Mouse (Mus musculus) erythroblast, embryonic 14.5 days (primary cell): Measurements from ENCODE around the gene Lhfpl2. TPM values are rescaled to one million over a fixed set of nuclear protein-coding genes. Genes with fewer than 3 reads are reported as not detected.

Experiments used
- H3K27me3 ChIP-seq: 2 replicates; pipeline ENCODE4 v1.6.1; 2012; ENCODE audit warnings: inconsistent platforms; ENCODE audit not compliant: control insufficient read depth
- H3K36me3 ChIP-seq: 2 replicates; pipeline ENCODE4 v1.6.1; 2012; ENCODE audit warnings: mild to moderate bottlenecking, inconsistent platforms; ENCODE audit not compliant: control insufficient read depth
- H3K4me1 ChIP-seq: 2 replicates; pipeline ENCODE4 v1.6.1; 2012; ENCODE audit warnings: inconsistent platforms; ENCODE audit not compliant: control insufficient read depth
- H3K4me3 ChIP-seq: replicated peaks from 2 replicates; pipeline ENCODE3; 2012; ENCODE audit warnings: moderate library complexity, mild to moderate bottlenecking, inconsistent platforms
- H3K9me3 ChIP-seq: 2 replicates; pipeline ENCODE4 v1.6.1; 2012; ENCODE audit warnings: low read length, inconsistent platforms, mixed read lengths; ENCODE audit not compliant: control insufficient read depth
- GATA1 ChIP-seq: IDR thresholded peaks from 2 replicates; pipeline ENCODE4 v1.6.1; 2012; ENCODE audit warnings: low read length, inconsistent platforms, mixed read lengths
- TAL1 ChIP-seq: IDR thresholded peaks from 3 replicates; pipeline ENCODE4 v1.6.1; 2012; ENCODE audit warnings: low read length, inconsistent platforms, mixed read lengths
- polyA plus RNA-seq: library from polyadenylated mRNA; stranded (reverse); fragments of >175 nt; gene quantifications from 2 replicates; pipeline ENCODE4 v1.2.3, GENCODE M21; 2012

Gene Lhfpl2
- polyA plus RNA-seq, 1 experiment: not detected

GRCm38 (mm10) chr13:94075181-94075580, 17.6 kb downstream of the Lhfpl2 start:
- no peaks in the 10 kb centered on the region for H3K36me3 ChIP-seq
- no peak overlapping the region for H3K4me3 ChIP-seq
- no peaks in the 10 kb centered on the region for H3K9me3 ChIP-seq
- H3K4me1 ChIP-seq: no peaks in the 10 kb centered on the region
- no peak for TF ChIP-seq GATA1
- TF ChIP-seq TAL1: no peak
- H3K27me3 ChIP-seq: no peaks in the 10 kb centered on the region

GRCm38 (mm10) chr13:94077136-94078018, 19.8 kb downstream of the Lhfpl2 start:
- no peak overlapping the region for H3K4me3 ChIP-seq
- no peaks in the 10 kb centered on the region for H3K4me1 ChIP-seq
- no peaks in the 10 kb centered on the region; the same call in 1 of the 2 replicates for H3K9me3 ChIP-seq
- TF ChIP-seq TAL1: no peak
- TF ChIP-seq GATA1: no peak
- H3K36me3 ChIP-seq: no peaks in the 10 kb centered on the region
- H3K27me3 ChIP-seq: no peaks in the 10 kb centered on the region

- no peaks in the 10 kb centered on the region for H3K27me3 ChIP-seq
- no peak for TF ChIP-seq TAL1
- no peak for TF ChIP-seq GATA1
- H3K4me3 ChIP-seq: no peak overlapping the region
- H3K9me3 ChIP-seq: no peaks in the 10 kb centered on the region; the same call in 1 of the 2 replicates
- peaks cover 13% of the 10 kb centered on the region for H3K4me1 ChIP-seq
- no peaks in the 10 kb centered on the region for H3K36me3 ChIP-seq
Measured at GRCm38 (mm10) chr13:94083196-94083595, 25.6 kb downstream of the Lhfpl2 start.

DNA sequence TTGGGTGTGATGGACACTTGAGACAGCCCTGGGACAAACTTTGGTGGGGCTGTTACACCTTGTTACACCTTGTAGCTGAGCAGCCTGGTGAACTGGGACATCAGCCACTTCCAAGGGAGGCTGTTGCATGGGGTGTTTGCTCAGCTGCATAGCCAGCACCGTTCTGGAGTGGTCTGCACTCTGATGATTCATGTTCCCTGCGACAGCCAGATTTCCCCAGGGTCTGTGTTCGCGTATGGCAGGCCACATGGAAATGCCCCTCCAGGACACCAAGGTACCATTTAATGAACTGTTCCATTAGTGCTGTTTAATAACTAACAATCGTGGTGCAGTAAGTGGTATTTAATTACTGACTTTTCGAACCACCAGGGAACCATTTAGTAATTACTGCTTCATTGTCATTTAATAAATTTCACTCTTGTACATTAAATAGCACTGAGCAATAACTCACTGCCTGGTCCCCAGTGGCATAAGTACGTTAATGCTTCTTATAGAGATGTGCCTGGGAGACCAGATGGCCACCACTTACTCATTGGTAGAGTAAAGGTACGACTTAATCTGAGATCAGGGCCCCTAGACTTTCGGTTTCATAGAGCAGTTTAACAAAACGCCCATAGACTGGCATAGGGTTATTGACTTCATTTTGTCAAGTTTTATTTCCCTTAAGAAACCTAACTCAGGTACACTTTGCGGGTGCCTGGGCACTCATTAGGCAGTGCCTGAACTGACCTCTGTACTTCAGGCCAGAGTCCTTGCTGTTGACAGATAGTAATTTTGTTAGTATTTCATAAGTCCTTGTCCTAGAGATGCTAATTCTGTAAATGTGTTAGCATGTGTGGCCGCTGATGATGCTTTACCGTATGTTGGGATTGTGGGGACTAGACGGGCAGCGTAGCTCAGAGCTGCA, 26.9 kb downstream of the Lhfpl2 start:
- no peaks in the 10 kb centered on the region for H3K36me3 ChIP-seq
- H3K4me3 ChIP-seq: no peak overlapping the region
- H3K27me3 ChIP-seq: no peaks in the 10 kb centered on the region
- TF ChIP-seq TAL1 (no peak), GATA1 (no peak)
- H3K4me1 ChIP-seq: peaks cover 13% of the 10 kb centered on the region
- H3K9me3 ChIP-seq: no peaks in the 10 kb centered on the region; the same call in 1 of the 2 replicates

DNA sequence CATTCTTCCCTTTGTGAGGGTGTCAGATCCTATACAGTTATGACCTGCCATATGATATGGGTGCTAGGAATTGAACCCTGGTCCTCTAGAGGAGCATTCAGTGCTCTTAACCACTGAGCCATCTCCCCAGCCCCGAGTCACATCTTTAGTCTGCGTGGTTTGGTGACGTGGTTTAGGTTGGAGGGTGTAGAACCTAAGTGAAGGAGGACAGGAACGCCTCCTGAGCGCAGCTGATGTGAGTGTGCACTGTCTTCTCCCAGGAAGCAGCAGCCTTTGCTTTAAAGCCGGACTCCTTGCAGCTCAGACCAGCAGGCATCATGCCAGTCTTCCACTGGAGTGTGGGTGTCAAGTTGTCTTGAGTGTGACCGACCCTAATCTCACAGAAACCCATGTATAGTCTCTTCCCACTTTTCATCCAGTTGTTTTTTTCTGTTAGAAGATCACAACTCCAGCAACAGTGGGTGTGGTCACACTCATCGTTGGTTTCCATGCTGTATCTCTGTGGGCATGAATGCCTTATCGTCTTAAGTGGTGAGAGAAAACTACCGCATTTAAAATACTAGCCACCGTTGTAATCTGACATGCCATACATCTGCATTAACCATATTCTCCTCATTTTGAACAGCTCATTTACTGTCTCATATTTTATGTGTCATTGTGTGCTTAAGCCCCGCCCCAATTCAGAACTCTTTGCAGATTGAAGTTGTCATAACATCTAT, 28.7 kb downstream of the Lhfpl2 start:
- H3K36me3 ChIP-seq: no peaks in the 10 kb centered on the region
- TF ChIP-seq GATA1 (no peak), TAL1 (no peak)
- no peaks in the 10 kb centered on the region for H3K27me3 ChIP-seq
- H3K9me3 ChIP-seq: no peaks in the 10 kb centered on the region; the same call in 1 of the 2 replicates
- no peak overlapping the region for H3K4me3 ChIP-seq
- peaks cover 13% of the 10 kb centered on the region for H3K4me1 ChIP-seq

GRCm38 (mm10) chr13:94087061-94087460, 29.5 kb downstream of the Lhfpl2 start:
- Histone ChIP-seq H3K4me3 (no peak overlapping the region), H3K36me3 (no peaks in the 10 kb centered on the region)
- TF ChIP-seq TAL1 (no peak), GATA1 (no peak)

GRCm38 (mm10) chr13:94088788-94089187, 31.2 kb downstream of the Lhfpl2 start:
- Histone ChIP-seq H3K36me3 (no peaks in the 10 kb centered on the region), H3K4me1 (peaks cover 13% of the 10 kb centered on the region), H3K4me3 (no peak overlapping the region), H3K9me3 (no peaks in the 10 kb centered on the region), H3K27me3 (no peaks in the 10 kb centered on the region)
- TF ChIP-seq TAL1 (no peak), GATA1 (no peak)

More at GRCm38 (mm10) chr13:94087061-94087460, 29.5 kb downstream of the Lhfpl2 start:
- Histone ChIP-seq H3K4me1 (peaks cover 13% of the 10 kb centered on the region), H3K9me3 (no peaks in the 10 kb centered on the region), H3K27me3 (no peaks in the 10 kb centered on the region)

- Histone ChIP-seq H3K4me3 (no peak overlapping the region), H3K27me3 (no peaks in the 10 kb centered on the region), H3K4me1 (peaks cover 13% of the 10 kb centered on the region), H3K9me3 (no peaks in the 10 kb centered on the region), H3K36me3 (no peaks in the 10 kb centered on the region)
- TF ChIP-seq GATA1 (no peak), TAL1 (no peak)
Measured at GRCm38 (mm10) chr13:94089286-94089685, 31.7 kb downstream of the Lhfpl2 start.

GRCm38 (mm10) chr13:94091366-94091765, 33.8 kb downstream of the Lhfpl2 start:
- TF ChIP-seq TAL1: no peak
- no peak for TF ChIP-seq GATA1
- peaks cover 8% of the 10 kb centered on the region for H3K4me1 ChIP-seq
- H3K27me3 ChIP-seq: no peaks in the 10 kb centered on the region
- H3K4me3 ChIP-seq: no peak overlapping the region
- no peaks in the 10 kb centered on the region for H3K9me3 ChIP-seq
- no peaks in the 10 kb centered on the region for H3K36me3 ChIP-seq
